Mouse (Mus musculus): ENCODE measurements around the gene Snx3. TPM values are rescaled to one million over a fixed set of nuclear protein-coding genes. Genes with fewer than 3 reads are reported as not detected.

Snx3 gene
- polyA plus RNA-seq (2015; fragmentation: Nextera tagmentation; extraction: Ambion mirVana): 251 and 260 TPM in 2 replicates

DNA sequence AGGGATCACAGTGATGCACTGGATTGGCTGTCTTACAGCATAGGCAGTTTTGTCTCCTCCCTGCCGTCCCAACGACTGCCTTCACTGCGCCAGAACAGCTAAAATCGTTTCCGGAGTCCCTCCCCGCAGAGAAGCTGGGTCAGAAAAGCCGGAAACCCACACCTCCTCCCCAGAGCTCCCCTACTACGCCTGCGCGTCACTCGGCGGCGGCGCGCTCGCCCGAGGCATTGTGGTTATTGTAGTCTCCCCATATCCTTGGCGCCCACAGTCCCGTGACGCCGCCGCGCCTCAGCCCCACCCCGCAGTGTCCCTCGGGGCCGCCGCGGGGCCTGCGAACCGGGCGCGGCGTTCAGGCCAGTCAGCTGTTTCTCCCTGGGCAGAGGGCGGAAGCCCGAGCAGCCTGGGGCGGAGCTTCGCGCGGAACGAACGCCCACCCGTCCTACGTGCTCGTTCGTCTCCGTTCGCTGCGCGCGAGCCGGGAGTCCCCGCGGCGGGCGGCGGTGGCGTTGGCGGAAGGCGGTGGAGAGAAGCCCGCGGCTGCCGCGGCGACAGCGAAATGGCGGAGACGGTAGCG lies at the start of gene Snx3:
Snx3 (plus strand) TSS at position 256 of the 574 bp plus-strand sequence.
- peak within 1 kb of the TSS; percentile 98 for H3K9ac ChIP-seq
- peak within 1 kb of the TSS; percentile 99 for H3K27ac ChIP-seq (replicated peaks)
- ATAC-seq (ENCODE audit: insufficient read depth): peak; percentile 98
- H3K4me1 ChIP-seq (replicated peaks): peaks cover 52% of the 10 kb centered on the region
- no peaks in the 10 kb centered on the region for H3K27me3 ChIP-seq
- H3K4me2 ChIP-seq: peak within 1 kb of the TSS; percentile 78
- H3K4me3 ChIP-seq (replicated peaks): peak within 1 kb of the TSS; percentile 92
- peaks cover 3% of the 10 kb centered on the region for H3K36me3 ChIP-seq (replicated peaks)
- under 1% methylated on average over 68 of the region's 68 CpGs for WGBS (ENCODE audit: insufficient replicate concordance)
- H3K9me3 ChIP-seq (replicated peaks): no peaks in the 10 kb centered on the region

DNA sequence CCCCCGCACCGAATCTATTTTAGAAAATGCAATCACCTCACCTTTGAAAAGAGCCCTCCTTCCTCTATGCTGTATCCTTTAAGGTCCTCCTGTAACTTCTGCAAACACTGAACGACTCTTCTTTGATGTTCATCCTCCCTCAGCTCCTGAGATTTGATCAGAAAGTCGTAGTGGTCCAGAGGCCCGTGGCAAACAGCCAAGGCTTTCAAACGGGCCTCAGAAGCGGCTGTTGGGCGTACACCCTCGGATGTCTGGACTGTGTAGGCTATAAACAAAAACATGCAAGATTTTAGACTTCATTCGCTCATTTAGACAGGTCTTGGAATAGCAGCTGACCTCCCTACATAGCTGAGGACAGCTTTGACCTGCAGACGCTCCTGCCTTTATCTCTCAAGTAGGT lies 47.6 kb upstream of the Snx3 start:
- no peaks in the 10 kb centered on the region for H3K4me1 ChIP-seq (replicated peaks)
- H3K27me3 ChIP-seq: no peaks in the 10 kb centered on the region
- 70% methylated on average over 11 of the region's 11 CpGs for WGBS (ENCODE audit: insufficient replicate concordance)
- H3K9ac ChIP-seq: no peak overlapping the region
- no peak overlapping the region for H3K27ac ChIP-seq (replicated peaks)
- no peaks in the 10 kb centered on the region for H3K9me3 ChIP-seq (replicated peaks)
- H3K4me3 ChIP-seq (replicated peaks): no peak overlapping the region
- no peak overlapping the region for H3K4me2 ChIP-seq
- ATAC-seq (ENCODE audit: insufficient read depth): no peak
- H3K36me3 ChIP-seq (replicated peaks): no peaks in the 10 kb centered on the region; the same call in 1 of the 2 replicates

DNA sequence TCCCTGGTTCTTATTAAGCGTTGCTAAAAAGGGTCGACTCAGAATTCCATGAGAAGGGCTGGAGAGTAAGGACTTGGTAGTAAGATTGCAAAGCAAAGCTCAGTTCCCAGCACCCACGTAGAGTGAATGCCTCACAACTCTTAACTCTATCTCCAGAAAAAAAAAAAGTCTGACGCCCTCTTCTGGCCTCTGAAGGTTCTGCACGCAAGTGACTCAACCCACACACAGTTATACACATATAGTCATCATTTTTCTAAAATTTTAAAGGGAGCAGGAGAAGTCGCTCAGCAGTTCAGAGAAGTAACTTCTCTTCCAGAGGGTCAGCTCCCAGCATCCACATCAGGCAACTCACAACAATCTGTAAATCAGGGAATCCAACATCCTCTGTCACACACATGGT lies 47.1 kb upstream of the Snx3 start:
- Histone ChIP-seq H3K36me3 (replicated peaks) (no peaks in the 10 kb centered on the region; the same call in 1 of the 2 replicates), H3K4me1 (replicated peaks) (no peaks in the 10 kb centered on the region), H3K9me3 (replicated peaks) (no peaks in the 10 kb centered on the region), H3K9ac (no peak overlapping the region), H3K27ac (replicated peaks) (no peak overlapping the region), H3K4me3 (replicated peaks) (no peak overlapping the region), H3K27me3 (no peaks in the 10 kb centered on the region), H3K4me2 (no peak overlapping the region)
- no peak for ATAC-seq (ENCODE audit: insufficient read depth)
- 78% methylated on average over 6 of the region's 6 CpGs for WGBS (ENCODE audit: insufficient replicate concordance)

DNA sequence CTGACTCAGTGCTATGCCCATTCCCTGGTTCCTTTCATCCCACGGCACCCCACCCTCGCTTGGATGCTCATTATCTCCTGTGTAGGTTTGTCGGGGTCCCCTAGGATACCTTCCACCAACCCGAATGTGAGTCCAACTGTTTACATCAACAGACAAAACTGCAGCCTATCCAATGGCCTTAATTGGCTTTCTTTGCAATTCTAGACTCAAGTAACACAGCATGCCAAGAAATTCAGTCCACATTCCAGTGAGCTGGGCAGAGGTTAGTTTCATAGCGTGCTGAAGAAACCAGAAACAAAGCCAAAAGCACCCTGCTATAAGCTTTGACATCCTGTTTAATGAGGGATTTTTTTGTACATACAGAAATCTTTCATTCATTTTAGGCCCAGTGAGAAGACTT lies 45.8 kb upstream of the Snx3 start:
- Histone ChIP-seq H3K9me3 (replicated peaks) (no peaks in the 10 kb centered on the region), H3K9ac (no peak overlapping the region), H3K4me1 (replicated peaks) (no peaks in the 10 kb centered on the region), H3K27me3 (no peaks in the 10 kb centered on the region), H3K4me2 (no peak overlapping the region), H3K36me3 (replicated peaks) (no peaks in the 10 kb centered on the region; the same call in 1 of the 2 replicates), H3K4me3 (replicated peaks) (no peak overlapping the region), H3K27ac (replicated peaks) (no peak overlapping the region)
- WGBS (ENCODE audit: insufficient replicate concordance): 67% methylated on average over 5 of the region's 5 CpGs
- no peak for ATAC-seq (ENCODE audit: insufficient read depth)

DNA sequence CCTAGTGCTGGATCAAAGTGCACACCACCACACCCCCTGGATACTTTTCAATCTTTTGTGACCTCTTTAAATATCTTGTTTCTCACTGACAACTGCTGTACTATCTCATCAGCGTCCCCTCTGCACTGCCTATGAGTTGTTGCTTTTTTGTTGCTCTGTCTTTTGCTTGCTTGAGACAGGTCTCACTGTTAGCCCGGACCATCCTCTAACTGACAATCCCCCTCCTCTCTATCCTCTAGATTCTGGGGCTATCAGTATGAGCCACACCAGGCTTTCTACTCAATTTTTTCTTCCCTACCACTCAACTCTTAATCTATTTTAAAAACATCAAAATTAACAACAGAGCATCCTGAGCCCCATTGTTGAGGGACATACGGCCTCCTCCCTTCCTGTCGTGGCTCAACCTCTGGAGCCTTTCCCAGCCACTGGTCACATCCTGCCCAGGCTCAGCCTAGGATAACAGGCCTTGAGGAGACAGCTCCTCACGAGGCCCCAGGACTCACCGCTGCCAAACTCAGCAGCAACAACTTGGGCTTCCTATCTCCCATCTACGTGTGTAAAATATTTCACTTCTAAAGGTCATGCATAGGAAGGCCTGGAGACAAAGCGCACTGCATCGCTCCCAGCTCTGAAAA lies 44.2 kb upstream of the Snx3 start:
- no peaks in the 10 kb centered on the region for H3K9me3 ChIP-seq (replicated peaks)
- no peak overlapping the region for H3K4me3 ChIP-seq (replicated peaks)
- H3K36me3 ChIP-seq (replicated peaks): no peaks in the 10 kb centered on the region; the same call in 1 of the 2 replicates
- H3K27me3 ChIP-seq: no peaks in the 10 kb centered on the region
- 48% methylated on average over 9 of the region's 9 CpGs for WGBS (ENCODE audit: insufficient replicate concordance)
- H3K9ac ChIP-seq: no peak overlapping the region
- no peak overlapping the region for H3K4me2 ChIP-seq
- no peak for ATAC-seq (ENCODE audit: insufficient read depth)
- H3K27ac ChIP-seq (replicated peaks): no peak overlapping the region
- H3K4me1 ChIP-seq (replicated peaks): no peaks in the 10 kb centered on the region

DNA sequence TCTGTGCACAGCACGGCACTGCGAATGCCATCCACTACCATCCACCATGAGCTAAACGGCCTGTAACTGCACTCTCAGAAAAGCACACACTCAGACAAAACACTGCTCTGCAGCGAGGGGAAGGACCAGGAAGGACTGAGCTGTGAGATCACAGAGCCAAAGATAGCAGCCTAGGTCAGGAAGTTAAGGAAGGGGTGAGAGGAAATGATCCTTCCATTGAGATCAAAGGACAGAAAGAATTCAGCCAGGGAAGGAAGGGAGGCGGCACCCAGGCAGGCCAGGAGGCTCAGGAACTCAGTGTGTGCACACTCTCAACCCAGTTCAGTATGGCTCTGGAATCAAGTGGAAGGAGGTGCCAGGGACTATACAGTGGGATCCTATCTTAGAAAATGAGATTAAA lies 37.6 kb upstream of the Snx3 start:
- H3K9me3 ChIP-seq (replicated peaks): no peaks in the 10 kb centered on the region
- no peaks in the 10 kb centered on the region for H3K27me3 ChIP-seq
- H3K4me2 ChIP-seq: no peak overlapping the region
- 37% methylated on average over 5 of the region's 5 CpGs for WGBS (ENCODE audit: insufficient replicate concordance)
- no peak overlapping the region for H3K27ac ChIP-seq (replicated peaks)
- peaks cover 10% of the 10 kb centered on the region for H3K4me1 ChIP-seq (replicated peaks)
- no peak overlapping the region for H3K9ac ChIP-seq
- H3K4me3 ChIP-seq (replicated peaks): no peak overlapping the region
- ATAC-seq (ENCODE audit: insufficient read depth): no peak
- 0 out of 2 replicates have a peak, but pooled peaks cover 4% of the 10 kb centered on the region for H3K36me3 ChIP-seq (replicated peaks)

DNA sequence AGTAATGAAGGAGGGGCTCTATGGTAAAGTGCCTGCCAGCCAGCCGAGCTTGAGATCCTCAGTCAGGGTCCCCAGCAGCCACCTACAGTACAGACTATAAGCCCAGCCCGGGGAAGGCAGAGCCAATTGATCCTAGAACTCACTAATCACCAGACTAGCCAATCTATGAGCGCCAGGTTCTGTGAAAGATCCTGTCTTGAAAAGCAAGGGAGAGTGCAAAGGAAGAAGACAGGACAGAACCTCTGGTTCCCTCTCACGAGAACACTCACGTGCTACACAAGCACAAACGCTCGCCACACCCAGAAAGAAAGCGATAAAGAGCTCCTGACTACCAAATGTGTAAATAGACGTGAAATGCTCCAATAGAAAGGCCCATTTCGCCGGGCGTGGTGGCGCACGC lies 37.0 kb upstream of the Snx3 start:
- Histone ChIP-seq H3K9me3 (replicated peaks) (no peaks in the 10 kb centered on the region), H3K9ac (no peak overlapping the region), H3K27me3 (no peaks in the 10 kb centered on the region), H3K27ac (replicated peaks) (0 out of 2 replicates have a peak overlapping the region, but pooled peaks have one; percentile 38), H3K4me1 (replicated peaks) (peaks cover 10% of the 10 kb centered on the region), H3K4me3 (replicated peaks) (no peak overlapping the region), H3K36me3 (replicated peaks) (0 out of 2 replicates have a peak, but pooled peaks cover 4% of the 10 kb centered on the region), H3K4me2 (no peak overlapping the region)
- WGBS (ENCODE audit: insufficient replicate concordance): 60% methylated on average over 14 of the region's 14 CpGs
- peak; percentile 28; the same call in 1 of the 2 replicates for ATAC-seq (ENCODE audit: insufficient read depth)

DNA sequence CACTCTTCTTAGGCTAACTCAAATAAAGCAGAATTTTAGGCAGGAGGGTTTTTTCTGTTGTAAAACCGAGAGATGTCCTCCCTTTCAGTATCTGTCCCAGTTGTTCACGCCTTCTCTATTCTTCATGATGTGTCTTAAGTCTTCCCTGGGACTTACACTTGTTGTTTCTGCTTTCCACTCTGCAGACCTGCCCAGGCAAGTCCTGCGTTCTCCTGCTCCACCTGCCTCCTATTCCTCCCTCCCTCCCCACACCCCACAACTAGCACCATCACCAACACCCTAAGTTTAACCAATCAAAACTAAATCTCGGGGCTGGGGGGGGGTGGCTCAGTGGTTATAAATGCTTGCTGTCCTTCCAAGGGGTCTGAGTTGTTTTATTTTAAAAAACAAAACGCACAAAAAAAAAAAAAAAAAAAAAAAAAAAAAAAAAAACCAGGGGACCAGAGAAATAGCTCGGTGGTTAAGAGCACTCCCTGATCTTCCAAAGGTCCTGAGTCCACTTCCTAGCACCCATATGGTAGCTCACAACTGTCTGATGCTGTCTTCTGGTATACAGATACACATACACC lies 26.8 kb upstream of the Snx3 start:
- Histone ChIP-seq H3K36me3 (replicated peaks) (peaks cover 10% of the 10 kb centered on the region; the same call in 1 of the 2 replicates), H3K4me1 (replicated peaks) (peaks cover 32% of the 10 kb centered on the region), H3K9me3 (replicated peaks) (no peaks in the 10 kb centered on the region), H3K9ac (no peak overlapping the region), H3K4me2 (no peak overlapping the region), H3K4me3 (replicated peaks) (no peak overlapping the region), H3K27ac (replicated peaks) (no peak overlapping the region), H3K27me3 (no peaks in the 10 kb centered on the region)
- WGBS (ENCODE audit: insufficient replicate concordance): 65% methylated on average over 6 of the region's 6 CpGs
- no peak for ATAC-seq (ENCODE audit: insufficient read depth)

DNA sequence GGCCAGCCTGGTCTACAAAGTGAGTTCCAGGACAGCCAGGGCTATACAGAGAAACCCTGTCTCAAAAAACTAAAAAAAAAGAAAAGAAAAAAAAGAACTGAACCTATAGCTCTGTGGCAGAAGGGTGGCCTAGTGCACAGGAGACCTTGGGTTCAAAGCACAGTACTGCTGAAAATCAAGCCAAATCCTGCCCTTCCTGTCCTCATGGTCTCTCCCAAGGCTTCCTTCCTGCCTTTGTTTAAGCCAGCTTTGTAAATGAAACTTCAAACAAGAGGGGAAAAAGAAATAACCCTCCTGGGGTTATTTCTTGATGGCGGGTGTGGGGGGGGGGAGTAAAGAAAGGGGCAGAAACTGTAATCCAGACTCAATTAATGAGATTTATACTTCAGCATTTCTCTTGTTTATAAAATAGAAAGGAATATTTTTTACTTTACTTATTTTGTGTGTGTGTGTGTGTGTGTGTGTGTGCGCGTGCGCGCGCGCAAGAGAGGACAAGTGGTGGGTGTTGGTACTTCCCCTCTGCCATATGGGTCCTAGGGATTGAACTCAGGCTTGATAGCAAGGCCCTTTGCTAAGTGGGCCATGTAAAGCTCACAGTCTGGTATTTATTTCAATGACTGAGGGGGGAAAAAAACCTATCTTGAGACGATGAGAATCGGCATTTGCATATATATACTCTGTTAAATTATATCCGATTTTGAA lies 24.9 kb upstream of the Snx3 start:
- peak overlapping the region; percentile 88; the same call in 1 of the 2 replicates for H3K4me2 ChIP-seq
- WGBS (ENCODE audit: insufficient replicate concordance): 91% methylated on average over 10 of the region's 10 CpGs
- H3K4me1 ChIP-seq (replicated peaks): peaks cover 50% of the 10 kb centered on the region
- no peaks in the 10 kb centered on the region for H3K27me3 ChIP-seq
- 0 out of 2 replicates have a peak overlapping the region, but pooled peaks have one; percentile 82 for H3K4me3 ChIP-seq (replicated peaks)
- H3K36me3 ChIP-seq (replicated peaks): 0 out of 2 replicates have a peak, but pooled peaks cover 5% of the 10 kb centered on the region
- ATAC-seq (ENCODE audit: insufficient read depth): no peak
- no peak overlapping the region for H3K9ac ChIP-seq
- H3K9me3 ChIP-seq (replicated peaks): no peaks in the 10 kb centered on the region
- H3K27ac ChIP-seq (replicated peaks): no peak overlapping the region

DNA sequence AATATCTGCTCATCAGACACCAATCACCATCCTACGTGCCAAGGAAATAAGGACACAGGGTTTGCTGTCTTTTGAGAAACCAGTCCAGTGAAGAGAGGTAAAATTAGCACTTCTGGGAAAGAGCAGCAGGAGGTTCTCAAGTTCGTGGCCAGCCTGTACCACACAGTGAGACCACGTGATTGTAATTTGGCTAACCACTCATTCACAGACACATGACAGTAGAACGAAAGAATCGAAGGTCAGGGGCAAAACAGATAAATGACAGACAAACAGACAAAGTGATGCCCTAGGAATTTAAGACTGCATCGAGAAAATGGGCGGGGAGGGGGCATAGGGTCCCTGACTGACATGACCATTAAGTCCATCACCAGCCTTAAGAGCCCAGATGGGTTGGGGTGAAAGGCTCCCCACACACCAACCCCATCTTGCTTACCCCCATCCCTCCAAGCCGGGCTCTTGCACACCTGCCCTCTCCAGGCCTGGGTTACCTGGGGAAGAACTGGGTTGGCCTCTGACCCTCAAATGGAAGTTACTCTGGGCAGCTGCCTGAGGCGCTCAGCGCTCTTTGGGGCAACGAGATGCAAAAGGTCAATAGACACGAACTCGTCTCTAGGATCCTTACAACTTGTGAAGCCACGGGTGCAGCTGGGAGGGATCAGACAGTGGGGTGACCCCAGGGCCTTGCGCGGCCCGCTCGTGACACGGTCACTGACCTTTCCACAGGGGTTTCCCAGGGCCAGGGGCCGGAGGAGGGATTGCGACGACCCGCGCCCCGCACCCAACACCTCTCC lies 24.1 kb upstream of the Snx3 start:
- ATAC-seq (ENCODE audit: insufficient read depth): peak; percentile 25

More for the DNA sequence above, 24.1 kb upstream of the Snx3 start:
- Histone ChIP-seq H3K9ac (peak overlapping the region; percentile 87), H3K9me3 (replicated peaks) (no peaks in the 10 kb centered on the region), H3K27me3 (no peaks in the 10 kb centered on the region), H3K4me2 (peak overlapping the region; percentile 88), H3K27ac (replicated peaks) (peak overlapping the region; percentile 98), H3K4me3 (replicated peaks) (peak overlapping the region; percentile 82), H3K4me1 (replicated peaks) (peaks cover 58% of the 10 kb centered on the region), H3K36me3 (replicated peaks) (no peaks in the 10 kb centered on the region)
- 5% methylated on average over 25 of the region's 25 CpGs for WGBS (ENCODE audit: insufficient replicate concordance)
